Mouse (Mus musculus) CD8-positive naive resting alpha-beta T cell, adult 2 months (primary cell): ENCODE data around the gene Zfp961.
A peak's percentile ranks its signal among the peaks of the same experiment; 100 is the strongest.
"Not testable (repeated sequence)": the region's sequence is repeated elsewhere in the genome, so short reads cannot be mapped to it uniquely, and the experiment has no call there.

Experiments
- DNase-seq, 2 experiments: peaks; one replicate each; pipeline ENCODE4 v3.0.0; 2022; ENCODE audit warnings: low read depth in 2 of 2, low spot score in 2 of 2

The Zfp961 gene

GRCm38 (mm10) chr8:72013506-72014228 is 62.8 kb downstream of the Zfp961 start:
- not testable (repeated sequence) for DNase-seq

GRCm38 (mm10) chr8:72017339-72017738 is 66.5 kb downstream of the Zfp961 start:
- DNase-seq: not testable (repeated sequence)

- no peak for DNase-seq
Observed at GRCm38 (mm10) chr8:72018141-72018540, 67.3 kb downstream of the Zfp961 start.

- DNase-seq: not testable (repeated sequence)
Observed at GRCm38 (mm10) chr8:72019022-72019421, 68.2 kb downstream of the Zfp961 start.

GRCm38 (mm10) chr8:72019816-72020215 is 69.0 kb downstream of the Zfp961 start:
- DNase-seq: no peak

GRCm38 (mm10) chr8:72024886-72025285 is 74.0 kb downstream of the Zfp961 start:
- DNase-seq: peak; percentile 34 to 55

GRCm38 (mm10) chr8:72032926-72033325 is 82.1 kb downstream of the Zfp961 start:
- DNase-seq: peak; percentile 37 to 60

- DNase-seq: not testable (repeated sequence)
Observed at GRCm38 (mm10) chr8:72040918-72041317, 90.1 kb downstream of the Zfp961 start, which contains the start of gene Olfr372. Olfr372 (plus strand) TSS chr8:72041218.

GRCm38 (mm10) chr8:72042493-72042892 is 91.7 kb downstream of the Zfp961 start:
- no peak for DNase-seq
